Mouse (Mus musculus) NIH3T3 (cell line): Measurements from ENCODE around the gene Haao.

ENCODE experiments used
- DNase-seq: peaks from one replicate; pipeline ENCODE4 v3.0.0-alpha.2; 2012; ENCODE audit warnings: low read depth

The Haao gene

GRCm38 (mm10) chr17:83834120-83834519 lies 13.6 kb downstream of the Haao start:
- no peak for DNase-seq

GRCm38 (mm10) chr17:83830616-83831292 lies 17.0 kb downstream of the Haao start:
- peak; percentile 54 for DNase-seq

- no peak for DNase-seq
Observed at GRCm38 (mm10) chr17:83829356-83829755, 18.4 kb downstream of the Haao start.

GRCm38 (mm10) chr17:83823835-83824234 lies 23.9 kb downstream of the Haao start:
- DNase-seq = no peak

- DNase-seq = no peak
Observed at GRCm38 (mm10) chr17:83821876-83822275, 25.9 kb downstream of the Haao start.

GRCm38 (mm10) chr17:83820701-83821100 lies 27.1 kb downstream of the Haao start:
- no peak for DNase-seq

GRCm38 (mm10) chr17:83819503-83819902 lies 28.3 kb downstream of the Haao start:
- peak; percentile 27 for DNase-seq

GRCm38 (mm10) chr17:83816996-83817395 lies 30.8 kb downstream of the Haao start:
- DNase-seq = no peak

- no peak for DNase-seq
Observed at GRCm38 (mm10) chr17:83813050-83813449, 34.7 kb downstream of the Haao start.

GRCm38 (mm10) chr17:83812200-83812944 lies 35.4 kb downstream of the Haao start:
- peak; percentile 30 for DNase-seq

GRCm38 (mm10) chr17:83810285-83810684 lies 37.5 kb downstream of the Haao start:
- no peak for DNase-seq

- DNase-seq = no peak
Observed at GRCm38 (mm10) chr17:83809197-83809829, 38.5 kb downstream of the Haao start.

- no peak for DNase-seq
Observed at GRCm38 (mm10) chr17:83808476-83809098, 39.2 kb downstream of the Haao start.

GRCm38 (mm10) chr17:83807778-83808398 lies 39.9 kb downstream of the Haao start:
- DNase-seq = peak; percentile 84

GRCm38 (mm10) chr17:83807345-83807744 lies 40.4 kb downstream of the Haao start:
- no peak for DNase-seq

- DNase-seq = no peak
Observed at GRCm38 (mm10) chr17:83805078-83805477, 42.7 kb downstream of the Haao start.

GRCm38 (mm10) chr17:83803987-83804386 lies 43.8 kb downstream of the Haao start:
- no peak for DNase-seq

- DNase-seq = no peak
Observed at GRCm38 (mm10) chr17:83799506-83800050, 48.2 kb downstream of the Haao start.

GRCm38 (mm10) chr17:83795121-83795520 lies 52.6 kb downstream of the Haao start:
- no peak for DNase-seq

- no peak for DNase-seq
Observed at GRCm38 (mm10) chr17:83792388-83792787, 55.4 kb downstream of the Haao start.

GRCm38 (mm10) chr17:83790158-83790557 lies 57.6 kb downstream of the Haao start:
- DNase-seq = no peak

GRCm38 (mm10) chr17:83786418-83786817 lies 61.3 kb downstream of the Haao start:
- no peak for DNase-seq
